In genomic region chr12:3982257-3982656, GRCm38 (mm10) we compare ENCODE assay signal across 8 mouse cellular contexts. TPM values are rescaled to one million over a fixed set of nuclear protein-coding genes. Genes with fewer than 3 reads are reported as not detected.
DNase-seq lines count a peak whose midpoint lies in the region; ATAC-seq and TF ChIP-seq lines count a peak whose summit lies in the region.

No protein-coding gene starts in this region.

- no peak overlapping the region for H3K4me3 ChIP-seq in heart, embryonic 11.5 days (ENCODE audit: low read depth, low read length)
- H3K4me3 ChIP-seq in forebrain, embryonic 13.5 days = peak overlapping the region; percentile 42
- peak overlapping the region; percentile 55 for H3K4me3 ChIP-seq in kidney, embryonic 16.5 days (ENCODE audit: low read length)
- no peak overlapping the region; the same call in 1 of the 2 replicates for H3K4me3 ChIP-seq in liver, postnatal 0 days (ENCODE audit: low read depth, low read length)

- peaks cover 3% of the 10 kb centered on the region; the same call in 1 of the 2 replicates for H3K4me1 ChIP-seq in heart, embryonic 11.5 days (ENCODE audit: control insufficient read depth, insufficient read depth, low read length)
- peaks cover 18% of the 10 kb centered on the region for H3K4me1 ChIP-seq in forebrain, embryonic 13.5 days
- H3K4me1 ChIP-seq in kidney, embryonic 16.5 days (ENCODE audit: insufficient read depth, low read length) = peaks cover 16% of the 10 kb centered on the region
- peaks cover 12% of the 10 kb centered on the region for H3K4me1 ChIP-seq in liver, postnatal 0 days (ENCODE audit: insufficient read depth)

- H3K27ac ChIP-seq in heart, embryonic 11.5 days (ENCODE audit: low read depth, low read length) = no peak overlapping the region
- no peak overlapping the region; the same call in 1 of the 2 replicates for H3K27ac ChIP-seq in forebrain, embryonic 13.5 days
- no peak overlapping the region; the same call in 1 of the 2 replicates for H3K27ac ChIP-seq in kidney, embryonic 16.5 days (ENCODE audit: low read length)
- no peak overlapping the region for H3K27ac ChIP-seq in liver, postnatal 0 days (ENCODE audit: low read depth)

- no peak overlapping the region for H3K9ac ChIP-seq in heart, embryonic 11.5 days (ENCODE audit: low read depth, low read length)
- H3K9ac ChIP-seq in forebrain, embryonic 13.5 days = peak overlapping the region; percentile 64
- H3K9ac ChIP-seq in kidney, embryonic 16.5 days (replicated peaks; ENCODE audit: low read length) = peak overlapping the region; percentile 65
- no peak overlapping the region for H3K9ac ChIP-seq in liver, postnatal 0 days (replicated peaks)

- 22% methylated on average over 6 of the region's 6 CpGs for WGBS in heart, embryonic 11.5 days (ENCODE audit: insufficient replicate concordance)
- WGBS in forebrain, embryonic 13.5 days = 24% methylated on average over 6 of the region's 6 CpGs
- WGBS in kidney, embryonic 16.5 days = 20% methylated on average over 6 of the region's 6 CpGs
- WGBS in liver, postnatal 0 days (ENCODE audit: insufficient replicate concordance) = 11% methylated on average over 6 of the region's 6 CpGs

- H3K9me3 ChIP-seq in heart, embryonic 11.5 days (replicated peaks; ENCODE audit: control insufficient read depth, low read length) = no peaks in the 10 kb centered on the region
- H3K9me3 ChIP-seq in forebrain, embryonic 13.5 days (replicated peaks) = no peaks in the 10 kb centered on the region
- H3K9me3 ChIP-seq in kidney, embryonic 16.5 days (ENCODE audit: low read length) = no peaks in the 10 kb centered on the region
- H3K9me3 ChIP-seq in liver, postnatal 0 days (ENCODE audit: low read length) = no peaks in the 10 kb centered on the region

- TF ChIP-seq EP300 in liver, postnatal 0 days (IDR thresholded peaks at IDR 0.05; ENCODE audit: low read depth) = no peak

- no peak for DNase-seq in heart, adult 11 months
- peak; percentile 54 for DNase-seq in adrenal gland, adult 8-10 months
- DNase-seq in liver, postnatal 0 days = peak; percentile 43
- DNase-seq in right cerebral cortex, adult 2 months (ENCODE audit: low spot score in 2 of 2) = peak; percentile 64 to 70
- no peak for DNase-seq in ovary, adult 18-20 months (ENCODE audit: low spot score)

- ATAC-seq in heart, embryonic 11.5 days (replicated peaks; ENCODE audit: insufficient number of reproducible peaks, low FRiP score, low TSS enrichment) = no peak
- ATAC-seq in forebrain, embryonic 13.5 days = no peak
- ATAC-seq in kidney, embryonic 16.5 days (ENCODE audit: low FRiP score, low TSS enrichment) = no peak
- ATAC-seq in liver, postnatal 0 days = peak; percentile 28

- no peak for TF ChIP-seq CTCF in liver, postnatal 0 days (IDR thresholded peaks at IDR 0.05; ENCODE audit: low read depth)

- H3K4me2 ChIP-seq in heart, embryonic 11.5 days = peak overlapping the region; percentile 81
- peak overlapping the region; percentile 82 for H3K4me2 ChIP-seq in forebrain, embryonic 13.5 days
- H3K4me2 ChIP-seq in kidney, embryonic 16.5 days (replicated peaks; ENCODE audit: low read depth, low read length) = peak overlapping the region; percentile 82
- peak overlapping the region; percentile 80 for H3K4me2 ChIP-seq in liver, postnatal 0 days (ENCODE audit: low read depth, low read length)

- no peaks in the 10 kb centered on the region for H3K27me3 ChIP-seq in heart, embryonic 11.5 days (ENCODE audit: control insufficient read depth, insufficient read depth, low read length)
- no peaks in the 10 kb centered on the region for H3K27me3 ChIP-seq in forebrain, embryonic 13.5 days
- H3K27me3 ChIP-seq in kidney, embryonic 16.5 days (ENCODE audit: insufficient read depth, low read length) = no peaks in the 10 kb centered on the region
- H3K27me3 ChIP-seq in liver, postnatal 0 days (ENCODE audit: insufficient read depth, low read length) = peaks cover 20% of the 10 kb centered on the region; the same call in 1 of the 2 replicates

- H3K36me3 ChIP-seq in heart, embryonic 11.5 days (ENCODE audit: control insufficient read depth, insufficient read depth, low read length) = peaks cover 6% of the 10 kb centered on the region; the same call in 1 of the 2 replicates
- H3K36me3 ChIP-seq in forebrain, embryonic 13.5 days (ENCODE audit: poor library complexity, severe bottlenecking) = peaks cover 37% of the 10 kb centered on the region
- H3K36me3 ChIP-seq in kidney, embryonic 16.5 days (ENCODE audit: insufficient read depth, low read length) = no peaks in the 10 kb centered on the region
- H3K36me3 ChIP-seq in liver, postnatal 0 days (replicated peaks; ENCODE audit: insufficient read depth, low read length) = no peaks in the 10 kb centered on the region

RNA-seq across cellular contexts. Expression of gene Pomc, which starts 27.5 kb away (rescaled TPM):
- polyA plus RNA-seq in heart, embryonic 11.5 days (2014; fragmentation: Nextera tagmentation; extraction: Ambion mirVana) = 2.6 and 2.9 TPM in 2 replicates
- 1 to 10 TPM in 3 of 4 experiments, under 1 TPM in 1; 0.62 to 2.0 (median 1.6) TPM for total RNA-seq in adrenal gland, adult 8-10 months (2022)
- 13.1 and 24.1 TPM in 2 replicates for polyA plus RNA-seq in forebrain, embryonic 13.5 days (2015; fragmentation: Nextera tagmentation; extraction: Ambion mirVana)
- polyA plus RNA-seq in kidney, embryonic 16.5 days (2015; fragmentation: Nextera tagmentation; extraction: Ambion mirVana) = 2.5 and 2.7 TPM in 2 replicates
- polyA plus RNA-seq in liver, postnatal 0 days (2015; fragmentation: Nextera tagmentation; extraction: Ambion mirVana) = 0.40 and 0.73 TPM in 2 replicates

RNA-seq across cellular contexts. Expression of gene Efr3b, which starts 56.5 kb away (rescaled TPM):
- 6.4 and 10.5 TPM in 2 replicates for polyA plus RNA-seq in heart, embryonic 11.5 days (2014; fragmentation: Nextera tagmentation; extraction: Ambion mirVana)
- 1 to 10 TPM; 2.1 to 4.9 (median 3.8) TPM for total RNA-seq in adrenal gland, adult 8-10 months (2022)
- polyA plus RNA-seq in forebrain, embryonic 13.5 days (2015; fragmentation: Nextera tagmentation; extraction: Ambion mirVana) = 20.7 and 24.4 TPM in 2 replicates
- 3.4 and 3.9 TPM in 2 replicates for polyA plus RNA-seq in kidney, embryonic 16.5 days (2015; fragmentation: Nextera tagmentation; extraction: Ambion mirVana)
- polyA plus RNA-seq in liver, postnatal 0 days (2015; fragmentation: Nextera tagmentation; extraction: Ambion mirVana) = 0.04 and 0.05 TPM in 2 replicates

Comparison
In these comparisons a context has a peak if more than half of its experiments do, and no peak if none do; other contexts are left out.
1. H3K4me3 ChIP-seq: peak in forebrain, embryonic 13.5 days (single experiment) and kidney, embryonic 16.5 days (single experiment); none in heart, embryonic 11.5 days (single experiment) and liver, postnatal 0 days (single experiment).
2. H3K9ac ChIP-seq: peak in forebrain, embryonic 13.5 days (single experiment) and kidney, embryonic 16.5 days (single experiment); none in heart, embryonic 11.5 days (single experiment) and liver, postnatal 0 days (single experiment).
3. DNase-seq: peak in adrenal gland, adult 8-10 months (single experiment), liver, postnatal 0 days (single experiment) and right cerebral cortex, adult 2 months (2 of 2); none in heart, adult 11 months (single experiment) and ovary, adult 18-20 months (single experiment).
4. Peak in every context shown above with its lines, with median percentiles within 50 percentile points of each other: H3K4me2 ChIP-seq.